In the genomic region with DNA sequence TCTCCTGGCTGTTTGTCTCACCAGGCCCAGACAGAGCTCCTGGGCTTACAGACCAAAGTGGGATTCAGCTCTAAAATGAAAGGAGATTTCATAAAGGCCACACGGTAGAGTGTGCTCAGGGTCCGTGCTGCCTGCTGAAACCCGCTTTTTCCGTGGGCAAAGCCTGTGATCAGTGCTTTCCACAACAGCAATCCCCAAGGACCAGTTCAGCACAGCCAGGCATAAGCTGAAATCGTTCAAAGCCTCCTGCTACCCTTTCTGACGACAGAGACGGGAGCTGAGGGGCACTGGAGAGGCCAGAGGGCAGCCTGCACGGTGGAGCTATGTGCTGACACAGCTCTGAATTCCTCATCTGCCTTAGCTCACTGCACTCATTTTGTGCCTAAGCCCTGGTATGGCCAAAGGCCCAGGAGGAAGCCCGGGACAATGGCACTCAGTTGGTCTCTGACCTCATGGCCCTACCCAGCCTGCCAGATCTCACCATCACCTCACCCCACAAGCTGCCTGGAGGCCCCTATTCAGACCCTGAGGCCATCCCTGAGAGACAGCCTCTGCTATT, we compare ENCODE assay signal across 12 mouse cellular contexts. TPM values are rescaled to one million over a fixed set of nuclear protein-coding genes. Genes with fewer than 3 reads are reported as not detected.
DNase-seq lines count a peak whose midpoint lies in the region; ATAC-seq and TF ChIP-seq lines count a peak whose summit lies in the region.
"Had no signal": no experiment of that assay in that cellular context is flagged by ENCODE, and none has a peak within 500 bp of the region (broad histone marks: within the 10 kb centered on the region; RNA-seq: fewer than 3 reads in every experiment).

No protein-coding gene starts in this region.

- TF ChIP-seq POLR2A in heart, adult 2 months (IDR thresholded peaks at IDR 0.05; ENCODE audit: insufficient read depth, low read depth, low read length): no peak

- no peaks in the 10 kb centered on the region for H3K36me3 ChIP-seq in heart, embryonic 13.5 days
- H3K36me3 ChIP-seq in heart, adult 2 months (ENCODE audit: control insufficient read depth, insufficient read depth, low read length): no peaks in the 10 kb centered on the region
- H3K36me3 ChIP-seq in embryonic facial prominence, embryonic 10.5 days (replicated peaks): no peaks in the 10 kb centered on the region
- H3K36me3 ChIP-seq: neural tube, embryonic 12.5 days had no signal

- H3K4me2 ChIP-seq in heart, embryonic 13.5 days: no peak overlapping the region; the same call in 1 of the 2 replicates
- H3K4me2 ChIP-seq: neural tube, embryonic 12.5 days had no signal

- WGBS in heart, embryonic 13.5 days: 25% methylated on average over 9 of the region's 9 CpGs
- WGBS in heart, adult 2 months: 44% methylated on average over 9 of the region's 9 CpGs
- WGBS in embryonic facial prominence, embryonic 10.5 days: 13% methylated on average over 9 of the region's 9 CpGs

- DNase-seq in heart, adult 2 months: no peak
- DNase-seq in 3134 (ENCODE audit: extremely low read depth, insufficient read length, low spot score): peak; percentile 31
- peak; percentile 59 for DNase-seq in embryonic facial prominence, embryonic 10.5 days (ENCODE audit: low spot score)
- DNase-seq in kidney, postnatal 14 days: peak; percentile 69
- no peak for DNase-seq in right cerebral cortex, adult 18-20 months
- no peak for DNase-seq in cerebellum, adult 9-10 months
- DNase-seq in left cerebral cortex, postnatal 14 days (ENCODE audit: low spot score in 2 of 2): no peak
- DNase-seq: cerebellum, adult 11-12 months; thymus, postnatal 25 days had no signal

- TF ChIP-seq EP300 in heart, adult 2 months (IDR thresholded peaks at IDR 0.05; ENCODE audit: insufficient read depth, low read depth, low read length): no peak

- H3K27ac ChIP-seq in heart, embryonic 13.5 days (replicated peaks): peak overlapping the region; percentile 14; the same call in 1 of the 2 replicates
- H3K27ac ChIP-seq in heart, adult 2 months: no peak overlapping the region
- H3K27ac ChIP-seq in embryonic facial prominence, embryonic 10.5 days (replicated peaks): peak overlapping the region; percentile 66
- H3K27ac ChIP-seq: neural tube, embryonic 12.5 days had no signal

- H3K4me1 ChIP-seq in heart, embryonic 13.5 days: peaks cover 18% of the 10 kb centered on the region
- 0 out of 2 replicates have a peak, but pooled peaks cover 2% of the 10 kb centered on the region for H3K4me1 ChIP-seq in heart, adult 2 months (ENCODE audit: control insufficient read depth, insufficient read depth, low read length)
- peaks cover 40% of the 10 kb centered on the region for H3K4me1 ChIP-seq in embryonic facial prominence, embryonic 10.5 days

- no peak for ATAC-seq in heart, embryonic 13.5 days (ENCODE audit: extremely low read depth, insufficient number of reproducible peaks, low FRiP score, low TSS enrichment)

- peaks cover 5% of the 10 kb centered on the region; the same call in 1 of the 2 replicates for H3K27me3 ChIP-seq in heart, embryonic 13.5 days (replicated peaks)
- H3K27me3 ChIP-seq in heart, adult 2 months (ENCODE audit: control insufficient read depth, insufficient read depth, low read length): no peaks in the 10 kb centered on the region
- H3K27me3 ChIP-seq in embryonic facial prominence, embryonic 10.5 days (replicated peaks; ENCODE audit: low read depth, poor library complexity, severe bottlenecking): peaks cover 33% of the 10 kb centered on the region; the same call in 1 of the 2 replicates
- H3K27me3 ChIP-seq: neural tube, embryonic 12.5 days had no signal

- peak overlapping the region; percentile 25; the same call in 1 of the 2 replicates for H3K9ac ChIP-seq in heart, embryonic 13.5 days
- H3K9ac ChIP-seq in heart, adult 2 months (ENCODE audit: low read depth, low read length): no peak overlapping the region
- H3K9ac ChIP-seq: neural tube, embryonic 12.5 days had no signal

- H3K4me3 ChIP-seq in heart, embryonic 13.5 days: no peak overlapping the region
- H3K4me3 ChIP-seq in heart, adult 2 months: no peak overlapping the region
- 0 out of 2 replicates have a peak overlapping the region, but pooled peaks have one; percentile 9 for H3K4me3 ChIP-seq in embryonic facial prominence, embryonic 10.5 days
- H3K4me3 ChIP-seq: neural tube, embryonic 12.5 days had no signal

- intact Hi-C loops in heart, adult 2 months (cut with DNase I): no loop called here
- intact Hi-C loops in left cerebral cortex, postnatal 14 days (cut with DNase I): no loop called here

- no peaks in the 10 kb centered on the region for H3K9me3 ChIP-seq in heart, embryonic 13.5 days
- H3K9me3 ChIP-seq in embryonic facial prominence, embryonic 10.5 days: no peaks in the 10 kb centered on the region
- H3K9me3 ChIP-seq: neural tube, embryonic 12.5 days had no signal

- no peaks in the 10 kb centered on the region for H3K79me2 ChIP-seq in heart, adult 2 months (replicated peaks; ENCODE audit: control insufficient read depth, insufficient read depth, low read length)

- TF ChIP-seq CTCF in heart, adult 2 months (IDR thresholded peaks at IDR 0.05): no peak

RNA-seq across cellular contexts. Expression of a gene that starts 10.5 kb away (rescaled TPM):
- 2.6 and 3.0 TPM in 2 replicates for polyA plus RNA-seq in heart, embryonic 13.5 days (2015; fragmentation: Nextera tagmentation; extraction: Ambion mirVana)
- 10 to 100 TPM; 26.7 to 35.7 TPM for total RNA-seq in heart, adult 2 months (2021)
- polyA plus RNA-seq in heart, adult 2 months (2012; rRNA removed): 29.5 and 42.6 TPM in 2 replicates
- polyA plus RNA-seq in embryonic facial prominence, embryonic 10.5 days (2016; fragmentation: Nextera tagmentation; extraction: Ambion mirVana): 2.2 and 2.5 TPM in 2 replicates
- total RNA-seq in left cerebral cortex, postnatal 14 days (2021): 10 to 100 TPM; 12.9 to 13.5 TPM
- total RNA-seq: liver, adult 2 months had no signal
- polyA plus RNA-seq: liver, adult 2 months had no signal

Comparison
In these comparisons a context has a peak if more than half of its experiments do, and no peak if none do; other contexts are left out.
1. DNase-seq: peak in 3134 (single experiment), embryonic facial prominence, embryonic 10.5 days (single experiment) and kidney, postnatal 14 days (single experiment); none in heart, adult 2 months (0 of 2), right cerebral cortex, adult 18-20 months (single experiment), cerebellum, adult 9-10 months (single experiment) and left cerebral cortex, postnatal 14 days (0 of 2).